Mouse (Mus musculus) 416B (cell line): Measurements from ENCODE around the gene Atp1a2.

Experiments
- DNase-seq: peaks from one replicate; pipeline ENCODE4 v3.0.0; 2011; ENCODE audit warnings: low read depth

The Atp1a2 gene

DNA sequence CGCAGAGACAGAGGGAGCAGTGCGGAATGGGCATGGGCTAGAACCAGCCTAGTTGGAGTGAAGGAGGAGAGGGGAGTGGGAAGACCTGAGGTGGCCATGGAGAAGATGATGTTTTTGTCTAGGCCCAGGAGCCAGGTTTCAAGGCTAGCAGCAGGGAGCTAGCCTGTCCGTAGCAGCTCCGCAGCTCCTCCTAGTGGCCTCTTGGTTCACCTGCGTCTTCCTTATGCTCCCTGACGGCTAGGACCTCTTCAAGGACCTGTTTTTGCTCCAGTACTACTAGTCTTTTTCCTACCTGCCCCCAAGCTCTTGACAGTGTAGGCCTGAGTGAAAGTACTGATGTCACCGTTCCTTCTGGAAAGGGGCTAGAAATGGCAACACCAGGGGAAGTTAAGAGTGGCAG, 26.9 kb upstream of the Atp1a2 start:
- DNase-seq = peak; percentile 80

DNA sequence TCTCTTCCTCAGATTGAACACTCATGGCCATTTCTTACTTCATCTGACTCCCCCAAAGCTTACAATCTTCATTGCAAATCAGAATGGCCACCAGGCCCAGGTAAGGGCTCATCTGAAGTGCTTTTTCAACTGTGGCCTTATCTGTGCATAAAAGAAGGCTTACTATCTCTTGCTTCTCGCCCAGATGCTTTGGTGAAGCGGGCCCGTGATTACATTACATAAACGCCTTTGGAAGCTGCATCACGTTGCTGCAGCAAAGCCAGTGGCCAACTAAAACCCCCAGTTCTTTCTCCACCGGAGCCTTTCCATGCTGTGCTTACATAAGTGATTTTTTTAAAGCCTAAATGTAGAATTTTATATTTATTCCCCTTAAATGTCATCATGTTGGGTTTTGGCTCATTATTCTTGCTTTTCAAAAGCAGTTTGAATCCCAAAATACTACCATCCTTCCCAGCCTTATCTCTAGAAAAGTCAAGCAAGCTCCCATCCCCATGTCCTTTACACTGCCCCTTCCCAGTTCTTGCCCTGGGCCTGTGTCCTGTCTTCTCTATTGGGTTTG, 26.0 kb upstream of the Atp1a2 start:
- DNase-seq = no peak

DNA sequence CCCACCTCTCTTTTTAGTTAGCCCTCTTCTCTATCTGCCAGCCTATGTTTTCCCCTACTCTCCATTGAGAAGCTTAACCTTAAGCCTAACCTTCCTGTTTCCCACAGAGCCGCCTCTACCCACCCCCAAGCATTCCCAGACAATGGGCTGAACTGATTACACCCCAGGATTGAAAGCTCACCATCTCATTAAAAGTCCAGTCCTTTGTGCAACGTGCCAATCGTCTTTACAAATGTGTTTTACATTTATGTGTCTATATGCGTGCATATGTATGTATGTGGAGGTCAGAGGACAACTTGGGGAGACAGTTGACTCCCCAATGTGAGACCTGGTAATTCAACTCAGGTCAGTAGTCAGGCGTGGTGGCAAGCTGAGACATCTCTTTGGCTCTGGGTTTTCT, 25.4 kb upstream of the Atp1a2 start:
- DNase-seq = no peak

DNA sequence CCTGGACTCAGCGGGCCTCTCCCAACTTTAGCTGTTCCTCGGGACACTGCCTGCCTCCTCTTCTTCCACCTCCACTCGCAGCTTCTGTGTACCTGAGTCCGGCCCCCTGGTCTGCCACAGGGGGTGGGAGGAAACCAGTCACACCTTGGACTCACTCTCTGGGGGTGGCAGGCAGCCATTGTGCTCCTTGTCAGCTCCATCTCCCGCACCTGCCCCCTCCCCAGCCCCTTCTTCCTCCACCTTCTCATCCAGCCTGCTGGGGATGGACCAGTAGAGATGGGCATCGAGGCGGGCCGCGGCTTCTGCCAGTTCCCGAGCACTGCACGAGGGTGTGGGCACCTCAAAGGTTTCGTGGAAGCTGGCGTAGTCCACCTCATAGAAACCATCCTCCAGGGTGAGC, 24.9 kb upstream of the Atp1a2 start:
- no peak for DNase-seq

DNA sequence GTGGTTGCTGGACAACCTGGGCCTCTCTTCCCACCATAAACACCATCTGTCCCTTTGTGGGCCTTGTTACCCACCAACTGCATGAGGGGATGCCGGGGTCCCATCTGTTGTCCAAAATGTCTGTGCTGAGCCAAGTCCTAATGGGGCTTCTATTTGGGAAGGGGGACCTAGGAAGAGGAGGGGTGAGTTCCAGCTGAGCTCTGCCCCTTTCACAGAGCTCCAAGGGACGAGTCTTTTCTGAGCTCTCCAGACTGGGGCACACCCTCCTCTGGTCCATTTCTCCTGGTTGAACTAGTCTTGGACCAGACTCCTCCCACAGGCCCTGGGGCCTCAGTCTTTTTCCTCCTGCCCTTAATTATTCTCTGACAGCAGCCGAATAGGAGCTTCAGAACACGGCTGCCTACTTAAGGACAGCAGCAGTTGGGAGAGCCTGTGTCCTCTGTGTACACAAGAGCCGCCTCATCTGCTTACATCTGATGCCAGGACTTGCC, 22.1 kb upstream of the Atp1a2 start:
- DNase-seq = no peak

DNA sequence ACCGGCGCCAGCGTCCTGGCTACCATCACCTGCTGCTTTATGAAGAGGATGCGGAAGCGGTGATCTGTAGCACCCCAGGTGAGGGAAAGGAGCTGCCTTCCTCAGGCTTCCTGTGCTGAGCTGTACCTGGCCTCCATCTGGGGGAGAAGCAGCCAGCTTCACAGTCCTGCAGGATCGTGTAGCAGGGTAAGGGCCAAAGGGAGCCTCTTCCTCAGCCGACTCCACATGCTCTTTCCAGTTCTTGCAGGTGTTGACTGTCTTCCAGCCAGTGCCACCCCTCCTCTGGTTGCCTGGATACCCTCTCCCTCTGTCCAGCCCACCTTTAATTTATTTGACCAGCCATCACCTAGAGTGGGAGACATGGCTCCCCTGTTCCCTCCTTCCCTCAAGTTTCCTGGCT, 21.5 kb upstream of the Atp1a2 start:
- DNase-seq = no peak

DNA sequence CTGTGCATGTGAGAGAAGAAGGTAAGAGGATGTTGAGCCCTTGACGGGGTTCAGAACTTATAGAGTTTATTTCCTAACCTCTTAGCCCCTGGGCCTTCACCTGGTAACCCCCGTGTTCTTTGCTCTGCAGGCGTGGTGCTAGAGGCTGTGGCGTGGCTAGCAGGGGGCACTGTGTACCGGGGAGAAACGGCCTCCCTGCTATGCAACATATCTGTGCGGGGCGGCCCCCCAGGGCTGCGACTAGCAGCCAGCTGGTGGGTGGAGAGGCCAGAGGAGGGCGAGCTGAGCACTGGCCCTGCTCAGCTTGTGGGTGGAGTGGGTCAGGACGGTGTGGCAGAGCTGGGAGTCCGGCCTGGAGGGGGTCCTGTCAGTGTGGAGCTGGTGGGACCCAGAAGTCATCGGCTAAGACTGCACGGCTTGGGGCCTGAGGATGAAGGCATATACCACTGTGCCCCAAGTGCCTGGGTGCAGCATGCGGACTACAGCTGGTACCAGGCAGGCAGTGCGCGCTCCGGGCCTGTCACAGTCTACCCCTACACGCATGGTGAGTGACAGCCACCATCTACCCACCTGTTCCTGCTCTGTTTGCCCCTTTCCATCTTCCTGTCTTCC, 20.7 kb upstream of the Atp1a2 start:
- no peak for DNase-seq

DNA sequence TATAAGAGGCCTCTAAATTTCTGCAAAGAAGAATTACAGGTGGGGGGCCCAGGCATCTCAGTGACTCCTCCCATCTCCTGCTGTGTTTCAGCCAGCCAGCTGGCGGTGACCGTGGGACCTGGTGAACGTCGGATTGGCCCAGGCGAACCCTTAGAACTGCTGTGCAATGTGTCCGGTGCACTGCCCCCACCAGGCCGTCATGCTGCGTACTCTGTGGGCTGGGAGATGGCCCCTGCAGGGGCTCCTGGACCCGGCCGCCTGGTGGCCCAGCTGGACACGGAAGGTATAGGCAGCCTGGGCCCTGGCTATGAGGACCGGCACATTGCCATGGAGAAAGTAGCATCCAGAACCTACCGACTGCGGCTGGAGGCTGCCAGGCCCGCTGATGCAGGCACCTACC, 20.1 kb upstream of the Atp1a2 start:
- no peak for DNase-seq

DNA sequence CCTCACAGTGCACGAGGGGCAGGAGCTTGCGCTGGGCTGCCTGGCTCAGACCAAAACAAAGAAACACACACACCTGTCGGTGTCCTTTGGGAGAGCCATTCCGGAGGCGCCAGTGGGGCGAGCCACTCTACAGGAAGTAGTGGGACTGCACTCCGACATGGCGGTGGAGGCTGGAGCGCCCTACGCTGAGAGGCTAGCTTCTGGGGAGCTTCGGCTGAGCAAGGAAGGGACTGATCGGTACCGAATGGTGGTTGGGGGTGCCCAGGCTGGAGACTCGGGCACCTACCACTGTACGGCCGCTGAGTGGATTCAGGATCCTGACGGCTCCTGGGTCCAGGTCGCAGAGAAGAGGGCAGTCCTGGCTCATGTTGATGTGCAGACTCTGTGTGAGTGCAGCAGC, 19.6 kb upstream of the Atp1a2 start:
- no peak for DNase-seq

DNA sequence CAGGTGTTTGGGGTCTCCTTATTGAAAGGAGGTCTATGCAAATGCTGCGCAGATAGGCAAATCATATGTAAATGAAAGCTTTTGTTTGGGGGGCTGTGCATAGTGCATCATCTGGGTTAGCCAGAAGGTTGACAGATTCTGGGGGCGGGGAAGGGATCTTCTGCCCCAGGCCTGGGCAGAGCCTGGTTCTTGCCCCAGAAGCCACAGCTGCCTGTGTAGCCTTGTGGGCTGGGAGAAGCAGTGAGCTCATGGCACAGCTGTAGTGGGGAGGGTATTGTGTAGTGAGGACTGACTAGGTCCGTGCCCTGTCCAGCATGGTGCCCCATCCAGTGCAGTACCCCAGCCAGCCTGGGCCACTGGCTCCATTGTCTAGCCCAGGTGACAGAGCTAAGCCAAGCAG, 17.0 kb upstream of the Atp1a2 start:
- no peak for DNase-seq

DNA sequence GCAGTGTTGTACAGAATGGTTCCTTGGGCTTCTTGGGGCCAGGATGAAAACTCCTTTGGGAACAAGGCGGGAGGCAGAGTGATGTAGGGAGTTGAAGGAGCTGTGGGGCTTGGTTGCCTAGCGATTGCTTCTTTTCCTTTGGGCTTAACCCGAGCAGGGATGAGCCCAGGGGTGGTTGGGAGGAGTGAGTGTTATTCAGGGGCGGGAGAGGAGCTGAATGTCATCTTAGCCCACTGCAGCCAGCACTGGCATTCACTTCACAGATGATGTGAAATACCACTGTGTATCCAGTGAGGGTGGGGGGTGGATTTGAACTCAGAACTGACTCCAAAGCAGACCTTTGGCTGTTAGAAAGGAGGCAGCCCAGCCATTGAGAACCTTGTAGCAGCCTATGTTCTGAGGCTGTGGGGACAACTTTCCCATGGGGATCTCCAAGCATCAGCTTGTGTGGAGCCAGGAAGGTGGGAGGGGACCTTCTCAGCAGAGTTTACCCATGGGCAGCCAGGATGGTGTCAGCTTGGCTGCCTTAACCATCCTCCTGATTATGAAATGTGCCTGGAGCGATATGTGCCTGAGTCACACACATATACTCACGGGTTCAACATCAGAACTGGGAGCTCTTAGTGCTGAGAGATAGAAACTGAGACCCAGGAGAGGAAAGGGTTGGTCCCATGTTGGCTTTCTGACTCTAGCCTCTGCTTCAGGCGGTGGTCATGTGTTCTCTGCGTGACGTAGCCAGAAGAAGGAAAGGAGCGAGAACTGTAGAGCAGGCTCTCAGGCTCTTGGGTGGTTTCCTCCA, 15.9 kb upstream of the Atp1a2 start:
- DNase-seq = peak; percentile 31

DNA sequence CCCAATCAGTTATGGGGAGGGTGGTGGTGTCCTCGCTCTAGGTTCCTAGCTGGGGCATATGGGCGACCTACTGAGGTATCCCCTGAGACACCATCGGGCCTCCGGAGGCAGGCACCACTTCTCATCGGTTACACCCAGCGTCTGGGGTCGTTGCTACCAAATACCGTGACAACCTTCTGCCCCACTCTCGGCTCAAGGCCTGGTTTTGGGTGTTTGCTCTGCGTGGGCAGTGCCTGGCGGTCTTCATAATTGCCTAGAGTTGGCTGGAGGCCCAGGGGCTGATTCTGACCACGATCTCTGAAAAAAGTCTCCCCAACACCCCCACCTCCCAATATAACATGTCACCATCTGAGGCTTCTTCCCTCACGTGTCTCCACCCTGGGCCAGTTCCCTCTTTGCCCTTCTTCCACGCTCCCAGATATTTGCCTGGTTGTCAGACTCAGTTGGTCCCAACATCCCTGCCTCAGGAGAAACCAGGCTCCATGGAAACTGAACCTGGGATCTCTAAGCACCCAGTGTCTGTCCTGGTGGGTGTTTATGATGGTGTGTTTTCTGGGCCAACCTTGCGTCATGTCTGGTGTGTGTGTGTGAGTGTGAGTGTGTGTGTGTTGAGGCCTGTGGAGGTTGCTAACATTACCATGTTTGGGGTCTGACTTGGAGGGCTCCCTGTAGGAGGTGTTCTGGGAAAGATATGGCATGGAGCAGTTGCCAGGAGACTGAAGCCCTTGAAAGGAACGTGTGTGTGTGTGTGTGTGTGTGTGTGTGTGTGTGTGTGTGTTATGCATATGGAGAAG, 15.1 kb upstream of the Atp1a2 start:
- peak; percentile 49 for DNase-seq

DNA sequence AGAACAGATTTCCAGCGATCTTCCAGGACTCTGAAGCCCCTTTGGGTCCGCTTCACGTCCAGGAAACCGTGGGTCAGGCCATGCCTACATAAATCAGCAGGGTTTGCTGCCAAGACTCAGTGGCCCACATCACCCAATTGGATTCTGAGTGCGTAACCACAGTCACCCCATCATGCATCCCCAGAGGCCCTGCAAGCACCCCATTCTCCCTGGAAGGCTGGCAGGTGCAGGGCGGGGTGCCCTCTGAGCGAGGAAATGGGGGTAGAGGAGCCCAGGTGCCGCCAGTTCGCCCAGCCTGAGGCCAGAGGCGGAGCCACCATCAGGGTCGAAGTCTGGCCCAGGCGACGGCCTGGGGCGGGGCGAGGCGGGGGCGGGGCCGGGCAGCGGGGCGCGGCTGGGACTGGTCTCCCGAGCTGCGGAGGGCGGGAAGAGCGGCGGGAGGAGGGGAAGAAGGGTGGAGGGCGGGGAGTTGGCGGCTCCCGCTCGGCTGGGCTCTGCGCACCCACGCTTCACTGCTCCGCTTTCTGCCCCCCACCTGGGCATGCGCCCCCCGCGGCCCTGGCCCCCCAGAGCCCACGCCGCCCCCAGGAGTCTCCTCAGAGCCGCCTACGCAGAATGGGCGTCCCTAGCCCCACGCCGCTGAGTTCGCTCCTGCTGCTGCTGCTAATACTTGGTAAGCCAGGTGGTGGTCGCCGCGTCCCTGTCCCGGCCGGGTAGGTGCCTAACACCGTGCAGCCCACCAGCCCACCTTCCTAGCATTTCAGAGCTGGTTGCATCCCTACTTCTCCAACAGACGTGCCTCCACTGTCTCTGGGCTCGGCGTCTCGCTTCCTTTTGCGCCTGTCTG, 14.3 kb upstream of the Atp1a2 start:
- DNase-seq = peak; percentile 86

DNA sequence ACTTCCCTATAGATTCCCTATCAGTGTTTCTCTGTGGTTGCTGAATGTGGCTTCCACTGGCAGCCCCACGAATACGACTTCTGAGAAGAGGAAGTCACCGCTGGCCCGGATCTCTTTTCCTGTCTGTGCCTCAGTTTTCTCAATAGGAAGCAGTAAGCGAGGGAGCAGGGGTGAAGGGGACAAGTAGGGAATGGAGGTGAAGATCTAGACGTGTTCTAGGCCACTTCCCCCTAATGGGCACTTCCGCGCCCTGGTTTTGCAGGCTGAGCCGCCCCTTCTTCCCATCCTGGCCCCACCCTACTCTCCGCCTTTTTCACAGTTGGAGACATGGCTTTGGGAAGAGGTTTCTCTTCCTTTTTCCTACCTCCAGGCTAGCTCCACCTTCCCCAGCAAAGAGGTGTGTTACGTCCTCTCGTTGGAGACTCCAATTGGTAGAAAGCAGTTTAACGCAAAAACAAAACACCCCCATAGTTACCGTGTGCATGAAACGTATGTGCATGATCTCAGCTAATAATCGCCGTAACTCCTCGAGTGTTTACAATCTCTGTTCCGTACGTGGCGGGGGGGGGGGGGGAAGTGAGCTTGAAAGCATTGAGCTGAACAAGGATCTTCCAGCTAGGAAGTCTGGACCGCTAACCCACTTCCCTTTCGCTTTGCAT, 13.5 kb upstream of the Atp1a2 start:
- peak; percentile 92 for DNase-seq

DNA sequence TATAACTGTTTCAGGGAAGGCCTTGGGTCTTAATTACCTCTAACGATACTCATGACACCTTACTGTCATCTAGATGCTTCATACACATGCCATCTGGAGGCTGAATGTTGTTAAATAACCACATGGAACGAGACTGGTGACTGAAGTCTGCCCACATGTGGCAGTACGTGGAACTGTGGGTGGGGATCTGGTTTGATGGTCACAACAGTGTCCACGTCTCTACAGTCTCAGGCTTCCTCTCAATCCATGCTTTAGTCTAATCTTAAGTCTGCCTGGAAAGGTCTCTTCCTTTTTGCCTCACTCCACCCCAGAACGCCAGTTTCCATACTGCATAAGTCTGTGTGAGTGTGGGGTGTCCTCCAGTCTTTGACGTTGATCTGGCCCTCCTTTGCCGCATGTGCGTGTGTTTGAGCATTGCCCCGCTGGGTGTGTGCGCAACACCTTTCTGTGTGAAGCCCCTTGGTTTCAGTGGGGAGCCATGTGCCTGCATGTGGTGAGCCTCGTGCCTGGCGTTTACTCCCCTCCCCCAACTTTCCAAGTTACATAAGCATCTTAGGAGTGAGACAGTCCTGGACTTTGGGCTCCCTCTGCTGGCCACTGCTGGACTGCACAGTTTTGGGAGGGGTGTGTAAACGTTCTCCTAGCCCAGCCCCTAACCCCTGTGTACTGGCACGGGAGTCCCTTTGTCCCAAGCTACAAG, 12.0 kb upstream of the Atp1a2 start:
- DNase-seq = peak; percentile 94

DNA sequence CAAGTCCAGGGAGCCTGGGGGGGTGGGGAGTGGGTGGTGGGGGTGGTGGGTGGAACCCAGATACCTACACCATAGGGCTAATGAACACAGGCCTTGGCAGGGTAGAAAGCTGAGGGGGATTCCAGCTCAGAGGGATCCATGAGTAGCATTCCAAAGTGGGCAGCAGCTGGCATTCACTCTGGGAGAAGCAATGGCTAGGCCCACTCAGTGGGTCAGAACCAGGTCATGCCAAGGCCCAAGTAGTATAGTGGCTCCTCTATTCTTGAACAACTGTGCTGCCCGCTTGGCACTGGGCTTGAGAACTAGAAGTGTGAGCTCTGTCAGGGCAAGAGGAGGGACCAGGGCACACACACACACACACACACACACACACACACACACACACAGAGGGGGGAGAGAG, 10.5 kb upstream of the Atp1a2 start:
- no peak for DNase-seq

DNA sequence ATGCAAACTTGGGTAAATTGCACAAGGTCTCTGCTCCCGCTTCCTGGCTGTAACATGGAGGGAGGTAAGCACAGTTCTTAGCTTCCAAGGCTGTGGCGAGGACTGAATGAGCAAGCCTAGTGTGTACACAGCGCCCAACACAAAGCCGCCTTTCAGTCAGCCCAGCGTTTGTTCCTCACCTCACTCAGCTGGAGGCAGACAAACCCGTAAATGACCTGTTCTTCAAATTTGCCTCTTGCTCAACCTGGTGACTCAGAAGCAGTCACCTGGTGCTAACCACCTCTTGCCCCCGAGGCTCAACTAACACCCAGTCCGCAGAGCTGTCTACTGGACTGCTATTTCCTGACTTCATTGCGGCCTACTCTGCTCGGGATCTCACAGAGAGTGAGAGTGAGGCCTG, 10.1 kb upstream of the Atp1a2 start:
- DNase-seq = peak; percentile 82

DNA sequence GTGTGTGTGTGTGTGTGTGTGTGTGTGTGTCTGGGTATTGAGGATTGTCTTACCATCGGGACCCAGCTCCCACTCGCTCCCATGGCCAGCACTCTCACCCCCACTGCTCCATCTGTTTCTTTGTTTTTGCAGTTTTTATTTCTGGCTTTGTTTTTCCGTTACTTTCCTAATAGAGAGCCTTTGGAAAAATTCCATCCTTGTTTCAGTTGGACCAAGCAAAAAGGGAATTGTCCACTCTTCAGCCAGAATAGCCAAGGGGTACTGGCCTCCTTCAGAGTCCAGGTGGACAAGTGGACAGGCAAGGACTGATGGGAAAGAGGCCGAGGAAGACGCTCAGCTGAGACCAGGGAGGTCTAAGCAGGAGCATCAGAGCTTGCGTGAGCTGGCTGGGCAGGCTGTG, 9.0 kb upstream of the Atp1a2 start:
- no peak for DNase-seq

DNA sequence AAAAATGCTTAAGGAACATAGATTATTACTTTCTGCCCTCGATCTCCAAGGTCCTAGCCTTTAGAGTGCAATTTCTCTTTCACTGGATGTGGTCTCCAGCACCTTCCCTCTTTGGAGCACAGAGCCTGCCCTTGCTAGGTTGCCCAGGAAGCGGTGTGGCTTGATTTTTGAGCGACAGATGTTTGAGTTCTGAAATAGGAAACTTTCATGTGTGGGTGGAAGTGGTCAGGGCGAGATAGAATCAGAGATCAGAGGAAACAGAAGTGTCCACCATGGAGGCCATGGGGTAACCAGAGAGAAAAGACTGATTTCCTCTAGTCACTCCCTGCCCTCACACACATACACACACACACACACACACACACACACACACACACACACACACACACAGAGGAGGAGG, 8.3 kb upstream of the Atp1a2 start:
- DNase-seq = peak; percentile 99

DNA sequence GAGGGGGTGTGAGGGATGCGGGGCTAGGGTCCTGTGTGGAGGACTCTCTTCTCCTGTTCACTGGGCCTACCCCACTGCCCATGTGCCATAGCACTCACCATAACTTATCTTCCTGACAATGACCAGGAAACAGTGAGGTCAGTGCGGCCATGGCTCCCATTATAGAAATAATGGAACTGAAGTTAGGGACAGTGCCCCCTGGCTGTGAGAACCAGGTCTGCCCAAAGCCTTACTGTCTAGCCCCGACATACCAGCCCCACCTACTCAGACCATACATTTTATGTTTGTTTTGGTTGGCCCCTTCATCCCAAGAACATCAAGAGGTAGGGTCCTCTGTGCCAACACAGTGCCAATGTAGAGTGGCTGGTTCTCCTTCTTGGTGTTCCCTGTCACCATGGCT, 7.8 kb upstream of the Atp1a2 start:
- peak; percentile 80 for DNase-seq

DNA sequence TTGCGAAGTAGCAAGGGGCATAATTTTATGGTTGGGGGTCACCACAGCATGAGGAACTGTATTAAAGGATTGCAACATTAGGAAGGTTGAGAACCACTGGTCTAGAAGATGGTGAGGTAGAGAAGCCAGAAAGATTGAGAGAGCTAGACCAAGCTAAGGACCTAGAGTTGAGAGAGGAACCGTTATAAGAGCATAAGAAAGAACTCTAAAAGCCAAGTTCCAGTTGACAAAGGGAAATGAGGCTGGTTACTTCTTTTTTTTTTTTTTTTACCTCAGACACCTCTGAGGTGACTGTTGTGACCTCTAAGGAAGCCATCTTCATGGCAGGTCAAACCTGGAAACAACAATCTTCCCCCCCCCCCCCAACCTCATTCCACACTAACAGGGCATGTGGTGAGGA, 7.3 kb upstream of the Atp1a2 start:
- peak; percentile 46 for DNase-seq
